Mouse (Mus musculus) heart, postnatal 0 days (tissue): Measurements from ENCODE around the gene Gpr39. TPM values are rescaled to one million over a fixed set of nuclear protein-coding genes. Genes with fewer than 3 reads are reported as not detected.
A peak's percentile ranks its signal among the peaks of the same experiment; 100 is the strongest.

Experiments used
- ATAC-seq: fragments of 200-750 bp; cut with Nextera tagmentation; 2 replicates; pipeline ENCODE4 v1.8.0; 2017; ENCODE audit warnings: low read depth, moderate number of reproducible peaks, moderate library complexity; ENCODE audit not compliant: insufficient read depth
- DNase-seq: peaks from one replicate; pipeline ENCODE4 v3.0.0-alpha.2; 2016; ENCODE audit warnings: low spot score
- H3K27ac ChIP-seq: fragments of 300-500 bp; sonication (generic); 2 replicates; pipeline ENCODE4 v1.5.1; 2014; ENCODE audit warnings: low read depth, mild to moderate bottlenecking
- H3K27me3 ChIP-seq: fragments of 300-500 bp; sonication (generic); 2 replicates; pipeline ENCODE4 v1.6.1; 2014; ENCODE audit warnings: low read length, mixed read lengths; ENCODE audit not compliant: control insufficient read depth, insufficient read depth
- H3K36me3 ChIP-seq: fragments of 300-500 bp; sonication (generic); replicated peaks from 2 replicates; pipeline ENCODE4 v1.6.1; 2014; ENCODE audit warnings: low read length, mixed read lengths; ENCODE audit not compliant: control insufficient read depth, insufficient read depth
- H3K4me1 ChIP-seq: fragments of 300-500 bp; sonication (generic); 2 replicates; pipeline ENCODE4 v1.6.1; 2014; ENCODE audit warnings: antibody characterized with exemption; ENCODE audit not compliant: control insufficient read depth, insufficient read depth
- H3K4me2 ChIP-seq: fragments of 300-500 bp; sonication (generic); 2 replicates; pipeline ENCODE4 v1.6.1; 2014; ENCODE audit warnings: low read depth, mild to moderate bottlenecking, low read length, moderate library complexity
- H3K4me3 ChIP-seq: fragments of 300-500 bp; sonication (generic); 2 replicates; pipeline ENCODE4 v1.5.1; 2014; ENCODE audit warnings: low read depth, low read length
- H3K9ac ChIP-seq: fragments of 300-500 bp; sonication (generic); replicated peaks from 2 replicates; pipeline ENCODE4 v1.6.1; 2014; ENCODE audit warnings: low read depth, low read length, mixed read lengths
- H3K9me3 ChIP-seq: fragments of 300-500 bp; sonication (generic); replicated peaks from 2 replicates; pipeline ENCODE4 v1.6.1; 2016; ENCODE audit warnings: low read length; ENCODE audit not compliant: control insufficient read depth
- CTCF ChIP-seq: IDR thresholded peaks from 2 replicates; pipeline ENCODE4 v1.5.1; 2016; ENCODE audit warnings: antibody characterized with exemption, control low read depth, low read depth
- EP300 ChIP-seq: IDR thresholded peaks from 2 replicates; pipeline ENCODE4 v1.6.1; 2016; ENCODE audit warnings: antibody characterized with exemption, low read depth
- WGBS: fragments of 180-500 bp; shearing (Covaris S2); extraction: QIAGEN DNeasy Blood & Tissue Kit; methylation state at CpG from one replicate; pipeline ENCODE4 v1.1.7; 2014; 5-methylcytosine and 5-hydroxymethylcytosine counted together
- polyA plus RNA-seq: library from polyadenylated mRNA; unstranded; fragments of >200 nt; fragmentation: Nextera tagmentation; extraction: Ambion mirVana; gene quantifications from 2 replicates; pipeline ENCODE4 v1.2.1, GENCODE M21; 2015
- total RNA-seq: library from RNA; depleted of rRNA; stranded (reverse); fragments of >200 nt; gene quantifications from 2 replicates; pipeline ENCODE4 v1.2.3, GENCODE M21; 2014; ENCODE audit warnings: low replicate concordance

Gene Gpr39
- total and polyA plus RNA-seq, 2 experiments from 2014 or later: 0.27 to 1.1 TPM

- Histone ChIP-seq H3K4me3 (no peak overlapping the region), H3K4me2 (no peak overlapping the region), H3K27ac (no peak overlapping the region)
Measured at GRCm38 (mm10) chr1:125677286-125677685, 491 bp downstream of the Gpr39 start.

GRCm38 (mm10) chr1:125679522-125680077 is 2.8 kb downstream of the Gpr39 start:
- 62% methylated on average over 4 of the region's 4 CpGs for WGBS
- DNase-seq (peak; percentile 34), ATAC-seq (peak; percentile 62; the same call in 1 of the 2 replicates)

More at GRCm38 (mm10) chr1:125677286-125677685, 491 bp downstream of the Gpr39 start:
- TF ChIP-seq EP300: no peak
- TF ChIP-seq CTCF: peak; percentile 6; the same call in 1 of the 2 replicates
- DNase-seq (no peak), ATAC-seq (no peak)
- WGBS: 82% methylated on average over 5 of the region's 5 CpGs
- no peaks in the 10 kb centered on the region for H3K36me3 ChIP-seq
- no peaks in the 10 kb centered on the region for H3K27me3 ChIP-seq
- peaks cover 14% of the 10 kb centered on the region for H3K4me1 ChIP-seq
- H3K9ac ChIP-seq: no peak overlapping the region
- no peaks in the 10 kb centered on the region for H3K9me3 ChIP-seq

GRCm38 (mm10) chr1:125684423-125684822 is 7.6 kb downstream of the Gpr39 start:
- no peaks in the 10 kb centered on the region for H3K27me3 ChIP-seq
- no peak overlapping the region for H3K4me2 ChIP-seq
- TF ChIP-seq EP300 (no peak), CTCF (no peak)
- H3K9ac ChIP-seq: no peak overlapping the region
- no peak overlapping the region for H3K27ac ChIP-seq
- no peaks in the 10 kb centered on the region for H3K9me3 ChIP-seq
- no peaks in the 10 kb centered on the region for H3K36me3 ChIP-seq
- DNase-seq (no peak), ATAC-seq (no peak)
- H3K4me1 ChIP-seq: 0 out of 2 replicates have a peak, but pooled peaks cover 4% of the 10 kb centered on the region
- WGBS: 32% methylated on average over 3 of the region's 3 CpGs
- no peak overlapping the region for H3K4me3 ChIP-seq

More at GRCm38 (mm10) chr1:125679522-125680077, 2.8 kb downstream of the Gpr39 start:
- TF ChIP-seq EP300 (no peak), CTCF (no peak)
- Histone ChIP-seq H3K9me3 (no peaks in the 10 kb centered on the region), H3K4me3 (no peak overlapping the region), H3K4me2 (no peak overlapping the region), H3K9ac (no peak overlapping the region), H3K27ac (no peak overlapping the region), H3K27me3 (no peaks in the 10 kb centered on the region), H3K36me3 (no peaks in the 10 kb centered on the region), H3K4me1 (peaks cover 9% of the 10 kb centered on the region; the same call in 1 of the 2 replicates)

DNA sequence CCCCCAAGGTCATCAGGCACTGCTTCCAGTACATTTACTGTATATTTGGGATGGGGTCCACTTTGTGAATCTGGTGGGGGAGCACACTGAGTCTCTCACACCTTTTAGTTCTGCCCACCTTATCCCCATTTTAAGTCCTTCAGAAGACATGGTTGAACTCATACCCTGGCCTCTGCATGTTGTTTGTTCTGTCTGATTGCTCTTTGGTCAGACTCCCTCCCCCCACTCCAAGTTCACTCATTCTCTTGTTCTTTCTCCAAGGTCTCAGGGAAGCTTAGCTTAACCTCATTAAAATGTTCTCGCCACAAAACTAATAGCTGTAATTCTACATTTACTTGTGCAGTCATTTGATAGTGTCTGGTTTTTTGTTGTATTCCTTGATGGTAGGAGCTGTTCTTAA is 8.5 kb downstream of the Gpr39 start:
- no peak for TF ChIP-seq EP300
- H3K4me1 ChIP-seq: 0 out of 2 replicates have a peak, but pooled peaks cover 4% of the 10 kb centered on the region
- DNase-seq: no peak
- 91% methylated on average over 1 of the region's 1 CpGs for WGBS
- no peak overlapping the region for H3K27ac ChIP-seq
- no peaks in the 10 kb centered on the region for H3K27me3 ChIP-seq
- H3K9ac ChIP-seq: no peak overlapping the region
- ATAC-seq: no peak
- no peak overlapping the region for H3K4me3 ChIP-seq
- H3K36me3 ChIP-seq: no peaks in the 10 kb centered on the region
- no peak overlapping the region for H3K4me2 ChIP-seq
- H3K9me3 ChIP-seq: no peaks in the 10 kb centered on the region

DNA sequence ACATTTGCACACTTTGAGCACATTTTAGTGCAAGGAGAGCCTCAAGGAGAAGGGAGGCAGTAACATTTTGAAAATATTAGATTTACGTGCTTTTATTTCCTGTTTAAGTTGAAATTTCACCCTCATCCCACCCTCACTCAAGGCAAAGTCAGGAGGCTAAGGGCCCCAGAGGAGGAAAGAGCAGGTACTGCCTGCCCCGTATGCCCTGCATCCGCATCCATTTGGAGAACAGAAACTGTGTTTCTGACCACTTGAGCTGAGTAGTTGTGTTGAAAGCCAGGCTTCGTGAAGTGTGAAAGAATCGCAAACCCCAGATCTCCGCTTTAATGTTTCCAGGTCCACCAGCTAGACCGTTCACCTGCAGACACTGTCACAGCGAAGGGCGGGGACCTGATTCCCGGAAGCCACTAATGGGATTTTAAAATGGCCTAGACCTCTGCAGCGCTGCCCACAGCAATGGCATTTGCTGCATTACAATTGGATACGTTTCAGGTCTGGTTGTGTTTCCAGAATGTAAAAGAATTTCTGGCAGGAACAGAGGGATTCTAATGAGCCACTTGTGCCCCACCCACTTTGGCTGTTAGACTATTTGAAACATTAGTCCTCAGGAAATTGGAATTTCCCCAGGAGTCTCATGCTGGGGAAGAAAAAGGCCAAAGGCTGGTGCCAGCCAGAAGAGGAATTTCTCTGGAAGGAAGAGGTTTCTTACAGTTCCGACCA is 11.1 kb downstream of the Gpr39 start:
- 74% methylated on average over 13 of the region's 13 CpGs for WGBS
- no peak for ATAC-seq
- H3K27ac ChIP-seq: no peak overlapping the region

More for the DNA sequence above, 11.1 kb downstream of the Gpr39 start:
- H3K4me3 ChIP-seq: no peak overlapping the region
- no peak for TF ChIP-seq CTCF
- no peak for TF ChIP-seq EP300
- H3K27me3 ChIP-seq: no peaks in the 10 kb centered on the region
- H3K4me2 ChIP-seq: no peak overlapping the region
- DNase-seq: no peak
- H3K9ac ChIP-seq: no peak overlapping the region
- H3K36me3 ChIP-seq: no peaks in the 10 kb centered on the region
- H3K4me1 ChIP-seq: 0 out of 2 replicates have a peak, but pooled peaks cover 4% of the 10 kb centered on the region
- H3K9me3 ChIP-seq: no peaks in the 10 kb centered on the region
